Mouse (Mus musculus): ENCODE measurements around the gene Galntl6.

- TF ChIP-seq POLR2A (IDR thresholded peaks at IDR 0.05; ENCODE audit: extremely low read depth, insufficient read depth, low read length) (no peak), CTCF (IDR thresholded peaks at IDR 0.05; ENCODE audit: extremely low read depth, insufficient read depth, low read length) (no peak)
Measured at GRCm38 (mm10) chr8:58604751-58605150, 307.7 kb downstream of the Galntl6 start.
